Mouse (Mus musculus): ENCODE results near the gene Cfap44.
"Not testable (repeated sequence)": the region's sequence is repeated elsewhere in the genome, so short reads cannot be mapped to it uniquely, and the experiment has no call there.

The Cfap44 gene

GRCm38 (mm10) chr16:44430021-44430420, 35.4 kb downstream of the Cfap44 start:
- no peak for DNase-seq

GRCm38 (mm10) chr16:44434931-44435330, 40.3 kb downstream of the Cfap44 start:
- DNase-seq: no peak

GRCm38 (mm10) chr16:44435481-44435880, 40.9 kb downstream of the Cfap44 start:
- no peak for DNase-seq

GRCm38 (mm10) chr16:44441913-44442312, 47.3 kb downstream of the Cfap44 start:
- not testable (repeated sequence) for DNase-seq

GRCm38 (mm10) chr16:44457858-44458257, 63.3 kb downstream of the Cfap44 start:
- DNase-seq: no peak

GRCm38 (mm10) chr16:44458826-44459225, 64.2 kb downstream of the Cfap44 start:
- no peak for DNase-seq

GRCm38 (mm10) chr16:44460922-44461321, 66.3 kb downstream of the Cfap44 start:
- DNase-seq: no peak

- DNase-seq: no peak
Measured at GRCm38 (mm10) chr16:44475281-44475680, 80.7 kb downstream of the Cfap44 start.

- no peak for DNase-seq
Measured at GRCm38 (mm10) chr16:44475682-44476375, 81.2 kb downstream of the Cfap44 start.

GRCm38 (mm10) chr16:44478767-44479166, 84.2 kb downstream of the Cfap44 start:
- DNase-seq: no peak

GRCm38 (mm10) chr16:44479852-44480251, 85.3 kb downstream of the Cfap44 start:
- no peak for DNase-seq

- DNase-seq: no peak
Measured at GRCm38 (mm10) chr16:44480616-44481015, 86.0 kb downstream of the Cfap44 start.

- no peak for DNase-seq
Measured at GRCm38 (mm10) chr16:44481599-44482593, 87.3 kb downstream of the Cfap44 start.

GRCm38 (mm10) chr16:44484079-44484478, 89.5 kb downstream of the Cfap44 start:
- peak; percentile 57 for DNase-seq

GRCm38 (mm10) chr16:44484831-44485230, 90.2 kb downstream of the Cfap44 start:
- DNase-seq: no peak

GRCm38 (mm10) chr16:44485691-44486090, 91.1 kb downstream of the Cfap44 start:
- DNase-seq: no peak

- DNase-seq: no peak
Measured at GRCm38 (mm10) chr16:44486612-44487011, 92.0 kb downstream of the Cfap44 start.

GRCm38 (mm10) chr16:44487194-44487593, 92.6 kb downstream of the Cfap44 start:
- DNase-seq: no peak

- no peak for DNase-seq
Measured at GRCm38 (mm10) chr16:44491051-44491450, 96.5 kb downstream of the Cfap44 start.

GRCm38 (mm10) chr16:44492151-44492550, 97.6 kb downstream of the Cfap44 start:
- DNase-seq: no peak

GRCm38 (mm10) chr16:44492706-44493105, 98.1 kb downstream of the Cfap44 start:
- no peak for DNase-seq

GRCm38 (mm10) chr16:44493868-44494267, 99.3 kb downstream of the Cfap44 start:
- DNase-seq: peak; percentile 44

- no peak for DNase-seq
Measured at GRCm38 (mm10) chr16:44494441-44495108, 100.0 kb downstream of the Cfap44 start.
